Mouse (Mus musculus) lung, postnatal 0 days (tissue): ENCODE results near the gene Wap.

ENCODE experiments used
- CTCF ChIP-seq: IDR thresholded peaks from 2 replicates; pipeline ENCODE4 v1.5.1; 2016; ENCODE audit warnings: antibody characterized with exemption, mild to moderate bottlenecking
- EP300 ChIP-seq: IDR thresholded peaks from 2 replicates; pipeline ENCODE4 v1.6.1; 2016; ENCODE audit warnings: antibody characterized with exemption, mild to moderate bottlenecking, control low read depth

DNA sequence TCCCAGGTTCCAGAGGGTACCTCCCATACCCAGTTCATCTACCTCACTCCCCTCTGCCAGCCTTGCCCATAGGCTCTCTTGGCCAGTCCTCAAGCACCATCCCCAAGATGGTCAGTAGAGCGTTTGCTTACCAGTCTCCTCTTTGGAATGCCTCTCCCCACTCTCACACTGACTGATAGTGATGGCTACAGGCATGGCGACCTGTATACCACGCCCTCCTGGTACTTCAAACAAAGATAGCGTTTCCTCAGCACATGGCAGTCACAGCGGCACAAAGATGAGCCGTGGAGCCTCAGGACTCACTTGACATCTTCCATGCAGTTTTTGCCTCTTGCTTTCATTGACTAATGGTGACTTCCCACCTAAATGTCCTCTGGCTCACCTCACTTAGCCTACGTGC is 48.6 kb downstream of the Wap start:
- TF ChIP-seq CTCF (no peak), EP300 (no peak)
